Mouse (Mus musculus) heart, embryonic 13.5 days (tissue): ENCODE measurements around the gene Mrpl1. TPM values are rescaled to one million over a fixed set of nuclear protein-coding genes. Genes with fewer than 3 reads are reported as not detected.

ENCODE experiments used
- ATAC-seq: fragments of 200-750 bp; cut with Nextera tagmentation; 2 replicates; pipeline ENCODE4 v1.8.0; 2017; ENCODE audit warnings: moderate TSS enrichment; ENCODE audit not compliant: insufficient number of reproducible peaks, low FRiP score, low TSS enrichment; ENCODE audit errors: extremely low read depth
- H3K27ac ChIP-seq: fragments of 300-500 bp; sonication (generic); replicated peaks from 2 replicates; pipeline ENCODE4 v1.5.1; 2015; ENCODE audit warnings: moderate library complexity, mild to moderate bottlenecking, inconsistent platforms
- H3K27me3 ChIP-seq: fragments of 300-500 bp; sonication (generic); replicated peaks from 2 replicates; pipeline ENCODE4 v1.6.1; 2015; ENCODE audit warnings: mild to moderate bottlenecking, inconsistent platforms
- H3K36me3 ChIP-seq: fragments of 300-500 bp; sonication (generic); 2 replicates; pipeline ENCODE4 v1.6.1; 2015; ENCODE audit warnings: mild to moderate bottlenecking, inconsistent platforms
- H3K4me1 ChIP-seq: fragments of 300-500 bp; sonication (generic); 2 replicates; pipeline ENCODE4 v1.6.1; 2015; ENCODE audit warnings: inconsistent platforms
- H3K4me2 ChIP-seq: fragments of 300-500 bp; sonication (generic); 2 replicates; pipeline ENCODE4 v1.6.1; 2015; ENCODE audit warnings: inconsistent platforms, mild to moderate bottlenecking, moderate library complexity
- H3K4me3 ChIP-seq: fragments of 300-500 bp; sonication (generic); 2 replicates; pipeline ENCODE4 v1.5.1; 2015; ENCODE audit warnings: moderate library complexity, mild to moderate bottlenecking, inconsistent platforms
- H3K9ac ChIP-seq: fragments of 300-500 bp; sonication (generic); 2 replicates; pipeline ENCODE4 v1.6.1; 2015; ENCODE audit warnings: inconsistent platforms, mild to moderate bottlenecking, moderate library complexity
- H3K9me3 ChIP-seq: fragments of 300-500 bp; sonication (generic); 2 replicates; pipeline ENCODE4 v1.6.1; 2016; ENCODE audit warnings: inconsistent platforms
- WGBS: fragments of 180-500 bp; shearing (Covaris S2); methylation state at CpG from one replicate; pipeline ENCODE4 v1.1.7; 2015; ENCODE audit warnings: mixed read lengths; 5-methylcytosine and 5-hydroxymethylcytosine counted together
- polyA plus RNA-seq: library from polyadenylated mRNA; unstranded; fragments of >200 nt; fragmentation: Nextera tagmentation; extraction: Ambion mirVana; gene quantifications from 2 replicates; pipeline ENCODE4 v1.2.1, GENCODE M21; 2015

Gene Mrpl1
- polyA plus RNA-seq, 1 experiment from 2014 or later = 18.7 TPM

DNA sequence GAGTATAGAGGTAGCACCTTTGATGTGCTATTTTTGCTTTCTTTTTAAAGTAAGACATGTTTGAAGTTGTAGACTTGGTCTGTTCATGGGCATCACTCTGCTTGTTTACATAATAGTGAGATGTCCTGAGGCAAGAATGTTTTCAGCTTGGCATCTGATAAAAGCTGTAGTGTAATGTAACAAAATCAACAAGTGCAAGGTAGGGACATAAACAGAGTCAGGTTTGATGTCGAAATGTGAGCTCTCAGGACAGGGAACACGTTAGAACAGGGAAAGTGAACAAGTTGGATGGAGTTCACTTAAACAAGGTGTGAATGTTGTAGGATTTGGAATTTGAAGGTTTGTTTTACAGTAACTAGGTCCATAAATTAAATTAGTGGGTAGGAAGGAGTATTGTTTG, 44.7 kb downstream of the Mrpl1 start:
- H3K36me3 ChIP-seq = peaks cover 13% of the 10 kb centered on the region
- H3K9ac ChIP-seq = no peak overlapping the region
- H3K9me3 ChIP-seq = no peaks in the 10 kb centered on the region
- WGBS = 74% methylated on average over 2 of the region's 2 CpGs
- no peaks in the 10 kb centered on the region for H3K27me3 ChIP-seq
- H3K4me3 ChIP-seq = no peak overlapping the region
- H3K4me1 ChIP-seq = 0 out of 2 replicates have a peak, but pooled peaks cover 2% of the 10 kb centered on the region
- H3K4me2 ChIP-seq = no peak overlapping the region
- H3K27ac ChIP-seq = no peak overlapping the region
- no peak for ATAC-seq

- ATAC-seq = no peak
- H3K36me3 ChIP-seq = peaks cover 10% of the 10 kb centered on the region
- 0 out of 2 replicates have a peak, but pooled peaks cover 2% of the 10 kb centered on the region for H3K4me1 ChIP-seq
- H3K27me3 ChIP-seq = no peaks in the 10 kb centered on the region
- no peak overlapping the region for H3K4me3 ChIP-seq
- no peak overlapping the region for H3K4me2 ChIP-seq
- 90% methylated on average over 3 of the region's 3 CpGs for WGBS
- H3K9ac ChIP-seq = no peak overlapping the region
- no peak overlapping the region for H3K27ac ChIP-seq
- no peaks in the 10 kb centered on the region for H3K9me3 ChIP-seq
Observed at GRCm38 (mm10) chr5:96255166-96255565, 45.9 kb downstream of the Mrpl1 start.

DNA sequence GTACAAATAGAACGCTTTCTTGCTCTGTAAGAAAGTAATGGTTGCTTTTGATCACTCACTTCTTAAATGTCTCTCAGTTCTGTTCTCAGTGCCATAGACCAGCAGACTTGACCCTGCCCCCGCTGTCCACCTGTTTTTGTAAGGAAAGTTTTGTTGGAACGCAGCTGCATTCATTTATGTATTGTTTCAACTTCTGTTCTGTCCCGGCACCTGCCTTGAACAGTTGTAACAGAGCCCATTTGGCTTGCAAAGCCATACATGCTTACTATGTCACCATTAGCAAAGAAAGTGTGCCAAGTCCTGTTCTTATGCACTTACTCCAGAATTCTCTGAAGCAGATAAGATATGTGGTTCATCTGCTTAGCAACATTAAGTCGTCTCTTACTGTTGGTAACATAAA, 48.9 kb downstream of the Mrpl1 start:
- Histone ChIP-seq H3K36me3 (peaks cover 23% of the 10 kb centered on the region), H3K4me3 (no peak overlapping the region), H3K4me1 (0 out of 2 replicates have a peak, but pooled peaks cover 2% of the 10 kb centered on the region), H3K27me3 (no peaks in the 10 kb centered on the region), H3K9ac (no peak overlapping the region), H3K27ac (no peak overlapping the region), H3K9me3 (no peaks in the 10 kb centered on the region), H3K4me2 (no peak overlapping the region)
- 88% methylated on average over 5 of the region's 5 CpGs for WGBS
- ATAC-seq = no peak

DNA sequence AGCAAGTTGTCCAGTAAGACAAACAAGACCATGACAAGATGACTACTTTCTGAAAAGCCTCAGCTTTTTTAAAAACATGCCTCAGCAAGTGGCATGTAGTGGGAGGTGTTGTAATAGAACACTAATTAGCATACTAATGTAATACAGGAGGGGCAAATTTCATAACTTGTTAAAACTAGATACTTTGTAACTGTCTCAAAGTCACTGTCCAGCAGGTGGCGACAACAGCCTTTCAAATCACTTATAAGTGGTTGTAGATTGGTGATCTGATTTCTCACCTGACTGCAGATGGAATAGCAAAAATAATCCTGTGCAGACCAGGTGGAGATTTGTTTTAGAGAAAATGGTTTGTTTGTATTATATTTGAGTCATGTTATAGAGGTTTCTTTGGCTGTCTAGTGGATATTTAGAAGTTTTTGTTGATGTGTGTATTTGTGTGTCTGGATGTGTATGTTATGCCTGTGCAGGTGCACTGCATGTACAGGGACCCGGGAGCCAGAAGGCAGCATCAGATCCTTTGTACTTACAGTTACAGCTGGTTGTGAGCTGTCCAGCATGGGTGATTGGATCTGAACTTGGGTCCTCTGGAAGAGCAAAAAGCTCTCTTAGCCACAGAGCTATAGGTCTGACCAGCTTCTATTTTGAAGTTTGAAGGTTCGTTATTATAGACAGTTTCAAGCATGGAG, 57.9 kb downstream of the Mrpl1 start:
- WGBS = 51% methylated on average over 3 of the region's 3 CpGs
- no peaks in the 10 kb centered on the region for H3K27me3 ChIP-seq
- no peak for ATAC-seq
- H3K9me3 ChIP-seq = no peaks in the 10 kb centered on the region
- H3K27ac ChIP-seq = no peak overlapping the region
- no peaks in the 10 kb centered on the region for H3K4me1 ChIP-seq
- H3K4me3 ChIP-seq = no peak overlapping the region
- no peak overlapping the region for H3K4me2 ChIP-seq
- peaks cover 39% of the 10 kb centered on the region for H3K36me3 ChIP-seq
- no peak overlapping the region for H3K9ac ChIP-seq

- no peaks in the 10 kb centered on the region for H3K9me3 ChIP-seq
- 79% methylated on average over 6 of the region's 6 CpGs for WGBS
Observed at GRCm38 (mm10) chr5:96271070-96271469, 61.8 kb downstream of the Mrpl1 start.

GRCm38 (mm10) chr5:96305786-96306185, 96.5 kb downstream of the Mrpl1 start:
- H3K27ac ChIP-seq = no peak overlapping the region
- no peaks in the 10 kb centered on the region for H3K36me3 ChIP-seq
- H3K4me1 ChIP-seq = no peaks in the 10 kb centered on the region
- no peak overlapping the region for H3K9ac ChIP-seq
- no peak overlapping the region for H3K4me3 ChIP-seq
- no peak for ATAC-seq
- no peaks in the 10 kb centered on the region for H3K27me3 ChIP-seq
- no peaks in the 10 kb centered on the region for H3K9me3 ChIP-seq
- no peak overlapping the region for H3K4me2 ChIP-seq
- 74% methylated on average over 8 of the region's 8 CpGs for WGBS

More at GRCm38 (mm10) chr5:96271070-96271469, 61.8 kb downstream of the Mrpl1 start:
- Histone ChIP-seq H3K4me2 (no peak overlapping the region), H3K4me3 (no peak overlapping the region), H3K9ac (no peak overlapping the region), H3K27ac (no peak overlapping the region), H3K4me1 (no peaks in the 10 kb centered on the region), H3K36me3 (peaks cover 3% of the 10 kb centered on the region), H3K27me3 (no peaks in the 10 kb centered on the region)
- no peak for ATAC-seq

DNA sequence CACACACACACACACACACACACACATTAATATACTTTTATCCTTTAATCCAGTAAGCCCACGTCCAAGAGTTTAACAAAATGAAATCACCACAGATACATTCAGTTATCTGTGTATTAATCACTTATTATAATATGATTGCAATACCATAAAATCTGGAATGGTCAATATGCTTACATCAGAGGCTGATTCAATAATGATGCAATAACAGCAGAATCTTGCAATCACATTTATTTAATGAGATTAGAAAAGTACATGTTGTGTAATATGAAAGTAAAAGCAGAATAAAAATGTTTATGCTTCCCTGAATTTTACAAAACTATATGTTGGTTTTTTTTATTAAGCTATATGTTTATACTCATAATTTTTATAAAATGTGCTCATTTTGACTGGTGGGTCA, 97.0 kb downstream of the Mrpl1 start:
- Histone ChIP-seq H3K4me1 (no peaks in the 10 kb centered on the region), H3K4me3 (no peak overlapping the region), H3K27ac (no peak overlapping the region), H3K27me3 (no peaks in the 10 kb centered on the region), H3K4me2 (no peak overlapping the region), H3K36me3 (no peaks in the 10 kb centered on the region), H3K9ac (no peak overlapping the region), H3K9me3 (no peaks in the 10 kb centered on the region)
- no peak for ATAC-seq
- WGBS = 85% methylated on average over 1 of the region's 1 CpGs

GRCm38 (mm10) chr5:96306826-96307225, 97.5 kb downstream of the Mrpl1 start:
- ATAC-seq = no peak
- no peak overlapping the region for H3K9ac ChIP-seq
- WGBS = 51% methylated on average over 5 of the region's 5 CpGs

GRCm38 (mm10) chr5:96308086-96308485, 98.8 kb downstream of the Mrpl1 start:
- no peak overlapping the region for H3K4me3 ChIP-seq
- no peak overlapping the region for H3K4me2 ChIP-seq
- ATAC-seq = no peak
- H3K4me1 ChIP-seq = no peaks in the 10 kb centered on the region
- 56% methylated on average over 13 of the region's 13 CpGs for WGBS
- H3K9ac ChIP-seq = no peak overlapping the region
- H3K27me3 ChIP-seq = no peaks in the 10 kb centered on the region
- no peaks in the 10 kb centered on the region for H3K36me3 ChIP-seq
- no peak overlapping the region for H3K27ac ChIP-seq
- H3K9me3 ChIP-seq = no peaks in the 10 kb centered on the region

More at GRCm38 (mm10) chr5:96306826-96307225, 97.5 kb downstream of the Mrpl1 start:
- no peaks in the 10 kb centered on the region for H3K36me3 ChIP-seq
- H3K4me1 ChIP-seq = no peaks in the 10 kb centered on the region
- no peaks in the 10 kb centered on the region for H3K27me3 ChIP-seq
- no peaks in the 10 kb centered on the region for H3K9me3 ChIP-seq
- H3K4me2 ChIP-seq = no peak overlapping the region
- H3K27ac ChIP-seq = no peak overlapping the region
- H3K4me3 ChIP-seq = no peak overlapping the region

GRCm38 (mm10) chr5:96308645-96309044, 99.4 kb downstream of the Mrpl1 start:
- 80% methylated on average over 5 of the region's 5 CpGs for WGBS
- ATAC-seq = no peak
- Histone ChIP-seq H3K4me2 (no peak overlapping the region), H3K36me3 (no peaks in the 10 kb centered on the region), H3K27ac (no peak overlapping the region), H3K4me1 (no peaks in the 10 kb centered on the region), H3K9me3 (no peaks in the 10 kb centered on the region), H3K9ac (no peak overlapping the region), H3K4me3 (no peak overlapping the region), H3K27me3 (no peaks in the 10 kb centered on the region)

DNA sequence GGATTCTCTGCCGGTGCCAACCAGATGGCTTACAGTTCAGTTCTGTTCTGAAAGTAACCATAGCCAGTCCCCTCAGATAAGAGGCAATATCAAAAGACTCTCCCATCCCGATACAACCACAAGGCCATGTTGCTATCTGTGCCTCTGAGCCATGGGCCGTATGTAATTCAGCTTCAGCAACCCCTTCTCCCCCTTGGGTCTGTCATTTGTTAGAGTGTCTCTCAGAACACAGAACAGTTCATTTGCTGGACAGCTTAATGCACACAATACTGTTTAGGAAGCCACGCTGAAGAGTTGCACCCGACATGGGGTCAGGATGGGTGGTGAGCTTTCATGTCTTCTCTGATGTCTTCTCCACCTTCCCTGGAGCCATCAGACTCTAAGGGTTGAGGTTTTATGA, 100.3 kb downstream of the Mrpl1 start:
- ATAC-seq = no peak
- H3K4me2 ChIP-seq = no peak overlapping the region
- H3K4me3 ChIP-seq = no peak overlapping the region
- H3K27me3 ChIP-seq = no peaks in the 10 kb centered on the region
- no peaks in the 10 kb centered on the region for H3K9me3 ChIP-seq
- 73% methylated on average over 5 of the region's 5 CpGs for WGBS
- no peaks in the 10 kb centered on the region for H3K36me3 ChIP-seq
- no peak overlapping the region for H3K27ac ChIP-seq
- no peaks in the 10 kb centered on the region for H3K4me1 ChIP-seq
- H3K9ac ChIP-seq = no peak overlapping the region

GRCm38 (mm10) chr5:96311677-96312076, 102.4 kb downstream of the Mrpl1 start:
- Histone ChIP-seq H3K4me2 (no peak overlapping the region), H3K36me3 (no peaks in the 10 kb centered on the region)

More at GRCm38 (mm10) chr5:96311677-96312076, 102.4 kb downstream of the Mrpl1 start:
- Histone ChIP-seq H3K4me3 (no peak overlapping the region), H3K27ac (no peak overlapping the region), H3K9me3 (no peaks in the 10 kb centered on the region), H3K9ac (no peak overlapping the region), H3K27me3 (no peaks in the 10 kb centered on the region), H3K4me1 (no peaks in the 10 kb centered on the region)
- ATAC-seq = no peak
- 68% methylated on average over 8 of the region's 8 CpGs for WGBS
